Mouse (Mus musculus): Measurements from ENCODE around the gene Rab14. TPM values are rescaled to one million over a fixed set of nuclear protein-coding genes. Genes with fewer than 3 reads are reported as not detected.

Rab14 gene
- polyA plus RNA-seq, 1 experiment from 2014 or later = 208 TPM

DNA sequence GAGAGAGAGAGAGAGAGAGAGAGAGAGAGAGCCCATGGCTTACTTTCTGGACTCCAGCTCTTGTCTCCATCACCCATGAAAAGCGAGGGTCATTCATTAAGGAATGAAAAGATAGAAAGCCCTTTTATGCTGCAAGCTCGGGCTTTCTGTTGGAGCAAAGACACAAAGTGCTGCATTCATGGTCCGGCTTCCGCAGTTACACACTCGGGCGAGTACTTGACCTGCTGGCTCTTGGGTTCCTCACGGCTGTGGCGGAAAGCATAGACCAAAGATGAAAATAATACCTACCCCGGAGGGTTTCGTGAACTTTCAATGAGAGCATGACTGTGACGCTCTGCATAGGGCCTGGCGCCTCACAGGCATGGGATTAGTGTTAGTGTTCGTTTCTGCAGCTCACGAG, 14.4 kb upstream of the Rab14 start:
- Histone ChIP-seq H3K36me3 (replicated peaks; ENCODE audit: insufficient read depth, low read length) (no peaks in the 10 kb centered on the region), H3K4me1 (ENCODE audit: insufficient read depth) (peaks cover 3% of the 10 kb centered on the region; the same call in 1 of the 2 replicates), H3K4me2 (ENCODE audit: low read depth, low read length) (no peak overlapping the region), H3K4me3 (ENCODE audit: low read depth, low read length) (no peak overlapping the region), H3K27ac (ENCODE audit: low read depth) (no peak overlapping the region), H3K27me3 (ENCODE audit: insufficient read depth, low read length) (no peaks in the 10 kb centered on the region), H3K9me3 (ENCODE audit: low read length) (no peaks in the 10 kb centered on the region), H3K9ac (replicated peaks) (no peak overlapping the region)
- ATAC-seq = no peak
- WGBS (ENCODE audit: insufficient replicate concordance) = 79% methylated on average over 14 of the region's 14 CpGs
- DNase-seq = no peak
- TF ChIP-seq EP300 (IDR thresholded peaks at IDR 0.05; ENCODE audit: low read depth) (no peak), CTCF (IDR thresholded peaks at IDR 0.05; ENCODE audit: low read depth) (no peak)

DNA sequence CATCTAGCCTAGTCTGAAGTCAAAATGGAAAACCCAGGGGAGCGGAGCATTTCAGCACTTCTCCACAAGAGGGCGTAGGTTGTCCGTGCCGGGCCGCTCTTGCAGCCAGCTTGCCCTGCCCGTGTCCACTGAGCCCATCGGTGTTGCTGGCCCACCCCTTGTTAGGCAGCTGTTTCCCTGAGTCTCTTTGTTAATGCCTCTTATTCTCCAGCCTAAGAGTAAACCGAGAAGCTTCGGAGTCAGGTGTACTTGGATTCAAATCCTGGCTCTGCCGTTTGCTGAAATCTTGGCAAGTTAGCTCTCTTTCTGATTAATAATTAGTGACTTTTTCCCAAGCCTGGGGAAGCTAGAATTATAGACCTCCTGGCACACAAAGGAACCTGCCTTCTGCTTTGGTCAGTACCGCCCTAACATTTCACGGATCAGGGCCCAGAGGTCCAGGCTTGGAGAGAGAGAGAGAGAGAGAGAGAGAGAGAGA, 14.0 kb upstream of the Rab14 start:
- ATAC-seq = peak; percentile 80
- peak overlapping the region; percentile 62 for H3K4me2 ChIP-seq (ENCODE audit: low read depth, low read length)

DNA sequence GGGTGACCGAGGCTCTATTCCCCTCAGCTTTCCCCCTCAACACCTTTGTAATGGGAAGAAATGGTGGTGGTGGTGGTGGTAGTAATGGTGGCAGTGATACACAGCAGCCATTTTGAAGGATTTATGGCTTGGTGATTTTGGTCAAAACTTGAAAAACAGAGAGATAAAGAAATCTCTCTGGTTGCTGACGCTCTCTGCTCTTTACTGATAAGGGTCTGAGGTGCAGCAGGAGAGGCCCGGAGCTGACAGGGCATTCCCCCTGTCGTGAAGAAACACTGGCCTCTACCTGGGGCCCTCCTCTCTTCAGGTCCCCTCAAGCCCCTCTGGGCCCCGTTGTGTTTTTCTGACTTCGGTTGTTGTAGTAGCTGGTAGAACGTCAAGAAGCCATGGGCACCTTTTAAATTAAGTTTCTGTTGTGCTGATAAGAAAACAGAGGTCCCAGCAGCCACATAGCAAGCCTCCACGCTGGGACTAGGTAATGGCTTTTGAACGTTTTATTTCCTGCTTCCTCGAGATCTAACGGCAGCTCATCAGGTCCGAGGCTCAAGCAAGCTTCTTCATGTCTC, 12.5 kb upstream of the Rab14 start:
- WGBS (ENCODE audit: insufficient replicate concordance) = 51% methylated on average over 12 of the region's 12 CpGs
- no peak overlapping the region for H3K9ac ChIP-seq (replicated peaks)
- no peaks in the 10 kb centered on the region for H3K36me3 ChIP-seq (replicated peaks; ENCODE audit: insufficient read depth, low read length)
- peak; percentile 11 for DNase-seq
- no peak overlapping the region for H3K27ac ChIP-seq (ENCODE audit: low read depth)
- no peak overlapping the region for H3K4me2 ChIP-seq (ENCODE audit: low read depth, low read length)
- no peaks in the 10 kb centered on the region for H3K27me3 ChIP-seq (ENCODE audit: insufficient read depth, low read length)
- TF ChIP-seq EP300 (IDR thresholded peaks at IDR 0.05; ENCODE audit: low read depth) = no peak
- TF ChIP-seq CTCF (IDR thresholded peaks at IDR 0.05; ENCODE audit: low read depth) = no peak
- ATAC-seq = no peak
- no peaks in the 10 kb centered on the region for H3K9me3 ChIP-seq (ENCODE audit: low read length)
- H3K4me3 ChIP-seq (ENCODE audit: low read depth, low read length) = no peak overlapping the region
- peaks cover 5% of the 10 kb centered on the region for H3K4me1 ChIP-seq (ENCODE audit: insufficient read depth)

More for the DNA sequence above, 14.0 kb upstream of the Rab14 start:
- Histone ChIP-seq H3K9me3 (ENCODE audit: low read length) (no peaks in the 10 kb centered on the region), H3K4me1 (ENCODE audit: insufficient read depth) (peaks cover 3% of the 10 kb centered on the region; the same call in 1 of the 2 replicates), H3K4me3 (ENCODE audit: low read depth, low read length) (peak overlapping the region; percentile 26), H3K27ac (ENCODE audit: low read depth) (no peak overlapping the region), H3K9ac (replicated peaks) (no peak overlapping the region), H3K36me3 (replicated peaks; ENCODE audit: insufficient read depth, low read length) (no peaks in the 10 kb centered on the region), H3K27me3 (ENCODE audit: insufficient read depth, low read length) (no peaks in the 10 kb centered on the region)
- TF ChIP-seq CTCF (IDR thresholded peaks at IDR 0.05; ENCODE audit: low read depth) (peak; percentile 96), EP300 (IDR thresholded peaks at IDR 0.05; ENCODE audit: low read depth) (no peak)
- peak; percentile 85 for DNase-seq
- WGBS (ENCODE audit: insufficient replicate concordance) = 10% methylated on average over 12 of the region's 12 CpGs

DNA sequence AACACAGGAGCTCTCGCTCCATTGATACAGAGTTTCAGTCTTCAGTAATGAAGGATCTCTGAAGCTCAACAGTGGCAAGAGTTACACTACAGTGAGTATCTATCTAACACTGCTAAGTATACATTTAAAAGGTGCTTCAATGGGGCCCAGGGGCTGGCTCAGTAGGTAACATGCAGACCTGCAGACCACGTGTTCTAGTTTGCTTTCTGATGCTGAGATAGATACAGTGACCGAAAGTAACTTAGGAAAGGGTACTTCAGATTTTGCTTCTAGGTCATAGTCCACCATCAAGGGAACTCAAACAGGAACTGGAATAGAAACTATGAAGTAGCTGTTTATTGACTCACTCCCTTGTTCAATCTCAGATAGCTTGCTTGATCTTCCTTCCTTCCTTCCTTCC, 10.8 kb upstream of the Rab14 start:
- H3K4me3 ChIP-seq (ENCODE audit: low read depth, low read length) = no peak overlapping the region
- ATAC-seq = no peak
- WGBS (ENCODE audit: insufficient replicate concordance) = 62% methylated on average over 3 of the region's 3 CpGs

DNA sequence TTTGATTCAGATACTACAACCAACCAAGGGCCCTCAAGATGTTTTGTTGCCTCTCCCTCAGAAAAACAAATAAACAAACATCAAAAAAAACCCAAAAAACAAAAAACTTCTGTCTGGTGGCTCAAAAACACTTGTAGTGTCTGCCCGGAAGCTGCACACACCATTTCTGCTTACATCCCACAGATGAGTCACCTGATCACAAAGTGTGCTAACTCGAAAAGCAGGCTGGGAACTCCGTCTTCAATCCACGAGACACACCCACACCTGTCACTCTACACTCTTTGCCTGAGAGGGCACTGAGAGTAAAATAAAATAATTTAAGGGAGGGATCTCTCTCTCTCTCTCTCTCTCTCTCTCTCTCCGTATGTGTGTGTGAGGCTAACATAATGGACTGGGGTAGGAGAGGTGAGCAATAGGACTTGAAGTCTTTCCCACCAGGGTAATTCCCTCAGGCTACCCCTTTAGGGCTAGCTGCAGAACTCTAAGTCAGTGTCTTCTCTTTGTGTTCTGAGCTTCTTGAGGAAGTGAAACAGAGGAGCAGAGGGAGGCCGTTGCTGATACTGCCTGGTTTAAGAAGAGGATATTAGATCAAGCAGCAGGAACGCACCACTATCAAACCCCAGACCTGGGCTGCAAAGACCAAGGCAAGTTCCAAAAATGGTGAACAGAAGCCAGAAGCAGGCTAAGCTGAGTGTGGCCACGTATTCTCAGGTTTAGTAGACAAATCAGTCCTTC, 8.2 kb upstream of the Rab14 start:
- DNase-seq (peak; percentile 10), ATAC-seq (no peak)
- no peaks in the 10 kb centered on the region for H3K27me3 ChIP-seq (ENCODE audit: insufficient read depth, low read length)
- TF ChIP-seq EP300 (IDR thresholded peaks at IDR 0.05; ENCODE audit: low read depth) (no peak), CTCF (IDR thresholded peaks at IDR 0.05; ENCODE audit: low read depth) (no peak)
- H3K9ac ChIP-seq (replicated peaks) = no peak overlapping the region
- no peak overlapping the region for H3K4me2 ChIP-seq (ENCODE audit: low read depth, low read length)
- H3K27ac ChIP-seq (ENCODE audit: low read depth) = 0 out of 2 replicates have a peak overlapping the region, but pooled peaks have one; percentile 4
- no peak overlapping the region for H3K4me3 ChIP-seq (ENCODE audit: low read depth, low read length)
- peaks cover 5% of the 10 kb centered on the region for H3K4me1 ChIP-seq (ENCODE audit: insufficient read depth)
- 44% methylated on average over 8 of the region's 8 CpGs for WGBS (ENCODE audit: insufficient replicate concordance)
- no peaks in the 10 kb centered on the region for H3K9me3 ChIP-seq (ENCODE audit: low read length)
- H3K36me3 ChIP-seq (replicated peaks; ENCODE audit: insufficient read depth, low read length) = no peaks in the 10 kb centered on the region

More for the DNA sequence above, 10.8 kb upstream of the Rab14 start:
- no peak overlapping the region for H3K27ac ChIP-seq (ENCODE audit: low read depth)
- H3K9me3 ChIP-seq (ENCODE audit: low read length) = no peaks in the 10 kb centered on the region
- H3K4me2 ChIP-seq (ENCODE audit: low read depth, low read length) = no peak overlapping the region
- no peaks in the 10 kb centered on the region for H3K27me3 ChIP-seq (ENCODE audit: insufficient read depth, low read length)
- TF ChIP-seq EP300 (IDR thresholded peaks at IDR 0.05; ENCODE audit: low read depth) (no peak), CTCF (IDR thresholded peaks at IDR 0.05; ENCODE audit: low read depth) (no peak)
- no peak overlapping the region for H3K9ac ChIP-seq (replicated peaks)
- peak; percentile 6 for DNase-seq
- no peaks in the 10 kb centered on the region for H3K36me3 ChIP-seq (replicated peaks; ENCODE audit: insufficient read depth, low read length)
- H3K4me1 ChIP-seq (ENCODE audit: insufficient read depth) = peaks cover 5% of the 10 kb centered on the region

DNA sequence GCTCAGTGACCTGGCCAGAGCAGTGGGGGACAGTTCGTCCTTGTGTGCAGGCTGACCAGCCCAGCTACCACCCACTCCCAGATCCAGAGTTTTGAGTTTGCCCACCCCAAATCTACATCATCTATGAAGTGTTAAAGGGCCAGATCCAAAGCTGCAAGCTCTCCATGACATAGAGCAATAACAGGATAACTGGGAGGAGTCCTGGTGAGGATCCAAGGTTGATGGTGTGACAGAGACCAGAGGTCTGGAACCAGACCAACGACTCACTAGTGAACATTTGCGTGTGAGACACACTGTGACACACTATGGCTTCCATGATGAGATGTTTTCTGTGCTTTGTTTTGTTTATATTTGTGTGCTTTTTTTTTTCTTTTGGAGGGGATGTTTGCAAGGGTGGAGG, 7.1 kb upstream of the Rab14 start:
- Histone ChIP-seq H3K4me3 (ENCODE audit: low read depth, low read length) (no peak overlapping the region), H3K27me3 (ENCODE audit: insufficient read depth, low read length) (no peaks in the 10 kb centered on the region), H3K9ac (replicated peaks) (no peak overlapping the region), H3K4me2 (ENCODE audit: low read depth, low read length) (no peak overlapping the region), H3K9me3 (ENCODE audit: low read length) (no peaks in the 10 kb centered on the region), H3K36me3 (replicated peaks; ENCODE audit: insufficient read depth, low read length) (no peaks in the 10 kb centered on the region), H3K27ac (ENCODE audit: low read depth) (no peak overlapping the region), H3K4me1 (ENCODE audit: insufficient read depth) (peaks cover 2% of the 10 kb centered on the region)
- ATAC-seq = no peak
- DNase-seq = peak; percentile 9
- 67% methylated on average over 3 of the region's 3 CpGs for WGBS (ENCODE audit: insufficient replicate concordance)
- no peak for TF ChIP-seq CTCF (IDR thresholded peaks at IDR 0.05; ENCODE audit: low read depth)
- no peak for TF ChIP-seq EP300 (IDR thresholded peaks at IDR 0.05; ENCODE audit: low read depth)

Data from liver, postnatal 0 days (tissue).